Mouse (Mus musculus) right cerebral cortex, postnatal 36 days (tissue): ENCODE results near the gene Olfr43.

Source experiments
- DNase-seq, 2 experiments: peaks; one replicate each; pipeline ENCODE4 v3.0.0; 2022; ENCODE audit warnings: low spot score in 2 of 2, mixed read lengths in 1 of 2

The Olfr43 gene

DNA sequence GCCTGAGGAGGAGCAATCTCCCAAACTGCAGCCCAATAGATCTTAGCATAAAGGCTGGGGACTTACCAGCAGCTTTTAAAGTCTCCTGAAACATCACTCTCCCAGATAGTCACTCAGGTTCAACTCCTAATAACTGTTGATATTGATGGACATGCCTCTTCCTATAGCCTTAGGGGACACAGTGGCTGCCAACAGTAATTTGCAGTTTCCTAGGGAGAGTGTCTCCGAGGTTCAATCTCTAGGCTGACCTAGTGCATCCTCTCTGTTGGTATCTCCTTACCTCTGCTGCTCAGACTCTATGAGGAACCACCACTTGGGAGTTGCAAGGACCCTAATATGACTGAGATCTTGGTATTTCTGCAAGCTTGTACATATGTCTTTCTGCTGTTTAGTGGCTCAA, at the start of gene Olfr43:
Gene Olfr43 (minus strand): TSS at position 101 of the 400 bp plus-strand sequence.
- no peak for DNase-seq

DNA sequence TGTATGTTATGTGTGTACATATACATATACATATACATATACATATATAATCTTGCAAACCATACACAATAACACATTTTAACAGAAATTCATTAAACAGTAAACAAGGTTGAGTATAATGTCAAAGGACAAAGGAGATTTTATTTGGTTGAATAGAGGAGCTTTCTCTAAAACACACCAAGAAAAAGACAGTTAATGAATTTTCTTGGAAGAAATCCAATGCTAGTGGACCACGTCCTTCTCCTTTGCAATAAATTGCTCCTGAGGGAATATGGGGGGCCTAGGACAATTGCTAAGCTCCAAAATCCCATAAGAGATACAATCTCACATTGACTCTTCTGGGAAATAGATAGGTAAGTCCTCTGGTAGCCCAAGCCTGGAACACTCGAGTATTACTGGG, 48.3 kb upstream of the Olfr43 start, which contains the start of gene Olfr406:
Gene Olfr406 (plus strand): TSS at position 301 of the 400 bp plus-strand sequence.
- DNase-seq = no peak

GRCm38 (mm10) chr11:74241201-74241600, 30.0 kb upstream of the Olfr43 start:
- no peak for DNase-seq

GRCm38 (mm10) chr11:74185949-74186348, 25.2 kb downstream of the Olfr43 start, which contains the start of gene Olfr403:
TSS of gene Olfr403 (plus strand) at chr11:74186249.
- no peak for DNase-seq

DNA sequence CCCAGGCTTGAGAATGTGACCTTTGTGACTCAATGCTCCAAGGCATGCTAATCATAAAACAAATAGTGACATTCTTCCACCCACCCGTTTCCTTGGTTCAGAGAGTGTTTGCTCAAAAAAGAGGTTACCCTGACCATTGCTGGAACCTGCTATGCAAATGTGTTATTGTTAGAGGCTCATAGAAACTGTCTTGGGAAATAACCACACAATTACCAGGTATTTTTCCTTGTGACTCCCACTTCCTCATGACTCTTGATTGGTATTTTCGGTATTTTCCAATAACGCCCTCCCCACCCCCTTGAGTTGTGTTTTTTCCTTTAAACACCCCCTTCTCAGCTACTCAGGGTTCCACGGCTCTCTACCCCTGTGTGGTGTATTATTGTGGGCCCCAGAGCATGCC, 27.4 kb downstream of the Olfr43 start:
- DNase-seq = no peak

GRCm38 (mm10) chr11:74183168-74183567, 28.0 kb downstream of the Olfr43 start:
- no peak for DNase-seq

DNA sequence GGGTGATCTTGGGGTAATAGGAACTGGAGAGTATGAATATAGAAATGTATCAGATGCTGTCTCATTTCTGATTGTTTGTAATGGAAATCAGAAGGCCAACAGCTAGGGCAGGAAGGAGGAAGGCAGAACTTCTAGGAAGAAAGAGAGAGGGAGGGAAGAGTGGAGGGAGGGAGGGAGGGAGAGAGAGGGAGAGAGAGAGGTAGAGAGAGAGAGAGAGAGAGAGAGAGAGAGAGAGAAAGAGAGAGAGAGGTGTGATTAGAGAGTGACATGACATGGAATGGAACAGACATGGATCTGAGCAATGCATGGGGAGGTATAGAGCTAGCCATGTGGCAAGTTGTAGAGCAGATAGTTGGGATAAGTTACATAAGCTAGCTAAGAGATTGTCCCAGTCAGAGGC, 42.4 kb downstream of the Olfr43 start:
- no peak for DNase-seq
